Mouse (Mus musculus): Measurements from ENCODE around the gene Vmn2r96.
"Not testable (repeated sequence)": the region's sequence is repeated elsewhere in the genome, so short reads cannot be mapped to it uniquely, and the experiment has no call there.

Vmn2r96 gene

DNA sequence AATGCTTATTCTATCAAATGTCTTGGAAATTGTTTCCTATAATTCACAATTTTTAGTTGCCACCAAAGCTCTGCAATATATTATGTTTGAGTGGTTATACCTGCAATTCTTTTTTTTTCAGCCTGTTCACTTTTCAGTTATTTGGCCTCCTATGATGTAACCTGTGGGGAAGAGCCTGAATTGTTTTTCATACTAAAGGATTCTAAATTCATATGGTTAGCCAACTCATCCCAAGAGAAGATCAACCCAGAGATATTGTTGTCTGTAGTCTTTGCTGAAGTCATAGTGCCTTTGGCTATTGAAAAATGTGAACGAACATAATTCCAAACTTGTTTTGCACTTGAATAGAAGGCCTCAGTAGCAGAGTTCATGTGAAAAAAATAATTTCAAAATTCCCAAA, at the start of gene Vmn2r96:
Vmn2r96 (plus strand) TSS at position 301 of the 400 bp plus-strand sequence.
- not testable (repeated sequence) for DNase-seq (ENCODE audit: low read depth, low spot score)

DNA sequence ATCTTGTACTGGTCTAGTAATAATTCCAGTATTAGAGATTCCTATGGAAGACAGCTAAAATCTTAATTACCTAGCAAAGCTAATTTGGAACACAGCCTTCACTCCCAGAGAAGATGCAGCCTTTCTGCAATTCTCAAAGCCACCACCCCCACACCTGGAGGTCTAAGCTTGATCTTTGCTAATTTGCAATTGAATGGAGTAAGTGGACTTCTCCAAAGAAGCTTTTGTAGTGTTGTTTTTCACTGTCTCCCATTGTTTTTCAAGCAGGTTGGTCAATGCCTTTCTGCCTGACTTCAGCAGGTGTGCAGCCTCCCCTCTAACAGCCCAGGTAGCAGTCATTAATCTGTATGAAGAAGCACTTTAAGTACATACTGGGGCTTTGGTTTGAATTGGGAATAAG, 49.6 kb upstream of the Vmn2r96 start:
- peak; percentile 76 for DNase-seq (ENCODE audit: low read depth, low spot score)

DNA sequence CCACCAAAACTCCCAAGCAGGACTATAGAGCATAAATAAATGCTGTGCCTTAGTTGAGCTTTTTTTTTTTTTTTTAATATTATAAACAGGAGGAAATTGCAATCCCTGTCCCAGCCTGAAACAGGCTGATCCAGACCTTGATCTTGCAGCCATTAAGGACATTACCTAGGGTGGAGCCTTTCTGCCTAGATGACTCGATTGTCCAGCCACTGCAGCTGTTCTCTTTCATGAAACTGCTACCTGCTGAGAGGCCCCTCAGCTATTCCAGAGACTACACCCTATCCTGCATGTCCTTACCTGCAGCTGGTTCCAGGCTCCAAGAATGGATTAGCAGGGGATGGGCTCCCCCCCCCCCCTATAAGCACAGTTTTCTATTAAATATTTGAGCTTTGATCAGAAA, 49.0 kb upstream of the Vmn2r96 start:
- DNase-seq (ENCODE audit: low read depth, low spot score): peak; percentile 63

DNA sequence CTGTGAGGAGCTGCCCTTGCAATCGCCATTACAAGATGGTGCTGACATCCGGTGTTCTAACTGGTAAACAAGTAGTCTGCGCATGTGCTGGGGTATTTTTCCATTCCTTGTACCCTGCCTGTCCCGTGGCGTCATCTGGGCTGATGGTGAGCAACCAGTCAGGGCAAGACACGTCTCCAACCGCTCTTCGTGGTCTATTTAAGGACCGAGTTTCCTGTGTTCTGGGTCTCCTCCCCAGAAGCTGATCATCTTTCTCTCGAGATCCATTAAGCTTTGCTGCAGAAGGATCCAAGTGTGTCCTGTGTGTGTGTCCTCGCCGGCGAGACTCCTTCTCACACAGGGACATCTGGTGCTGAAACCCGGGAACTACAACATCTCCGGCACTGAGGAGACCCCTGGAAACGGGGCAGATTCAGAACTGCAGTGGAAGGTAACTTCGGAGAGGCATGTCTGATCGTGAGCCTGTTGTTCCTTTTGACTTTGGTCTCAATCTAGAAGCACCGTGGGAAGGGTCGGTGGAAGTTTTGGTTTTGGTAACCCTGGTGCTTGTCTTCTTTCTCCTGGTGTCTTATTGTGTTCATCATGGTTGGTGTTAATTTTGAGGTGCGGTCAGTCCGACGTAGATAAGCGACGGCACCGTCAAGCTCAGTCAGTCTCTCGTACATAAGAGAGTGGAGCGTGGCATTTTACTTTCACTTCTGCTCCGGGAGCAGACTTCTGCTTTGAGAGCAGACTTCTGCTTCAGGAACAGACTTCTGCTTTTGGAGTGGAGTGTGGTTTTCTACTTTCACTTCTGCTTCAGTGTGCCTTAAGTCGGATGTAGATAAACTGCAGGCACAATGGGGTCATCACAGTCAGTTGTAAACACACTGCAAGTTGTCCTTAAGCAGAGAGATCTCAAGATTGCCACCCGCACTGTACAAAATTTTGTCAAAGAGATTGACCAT, 14.5 kb upstream of the Vmn2r96 start:
- DNase-seq (ENCODE audit: low read depth, low spot score): not testable (repeated sequence)

DNA sequence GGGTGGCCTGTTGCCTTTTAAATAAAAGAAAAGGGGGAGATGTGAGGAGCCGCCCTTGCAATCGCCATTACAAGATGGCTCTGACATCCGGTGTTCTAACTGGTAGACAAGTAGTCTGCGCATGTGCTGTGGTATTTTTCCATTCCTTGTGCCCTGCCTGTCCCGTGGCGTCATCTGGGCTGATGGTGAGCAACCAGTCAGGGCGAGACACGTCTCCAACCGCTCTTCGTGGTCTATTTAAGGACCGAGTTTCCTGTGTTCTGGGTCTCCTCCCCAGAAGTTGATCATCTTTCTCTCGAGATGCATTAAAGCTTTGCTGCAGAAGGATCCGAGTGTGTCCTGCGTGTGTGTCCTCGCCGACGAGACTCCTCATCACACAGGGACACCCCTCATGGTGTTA, 6.8 kb upstream of the Vmn2r96 start:
- not testable (repeated sequence) for DNase-seq (ENCODE audit: low read depth, low spot score)

DNA sequence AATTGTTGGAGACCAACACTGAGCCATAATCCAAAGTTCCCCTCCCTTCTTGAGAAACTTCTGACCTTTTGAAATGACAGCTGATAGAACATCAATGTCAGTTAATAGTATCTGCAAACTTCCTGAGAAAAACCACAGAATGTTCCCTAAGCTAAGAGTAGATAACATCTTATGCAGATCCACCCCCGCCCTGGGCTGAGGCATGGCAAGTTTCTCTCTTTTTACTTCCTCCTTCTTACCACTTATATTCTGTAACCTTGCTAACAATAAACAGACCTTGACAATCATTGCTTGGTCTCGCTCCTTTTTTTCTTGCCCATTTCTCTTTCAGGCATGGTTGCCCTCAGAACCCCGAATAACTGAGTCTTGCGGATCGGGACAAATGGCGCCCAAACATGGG, 42.2 kb downstream of the Vmn2r96 start:
- not testable (repeated sequence) for DNase-seq (ENCODE audit: low read depth, low spot score)

DNA sequence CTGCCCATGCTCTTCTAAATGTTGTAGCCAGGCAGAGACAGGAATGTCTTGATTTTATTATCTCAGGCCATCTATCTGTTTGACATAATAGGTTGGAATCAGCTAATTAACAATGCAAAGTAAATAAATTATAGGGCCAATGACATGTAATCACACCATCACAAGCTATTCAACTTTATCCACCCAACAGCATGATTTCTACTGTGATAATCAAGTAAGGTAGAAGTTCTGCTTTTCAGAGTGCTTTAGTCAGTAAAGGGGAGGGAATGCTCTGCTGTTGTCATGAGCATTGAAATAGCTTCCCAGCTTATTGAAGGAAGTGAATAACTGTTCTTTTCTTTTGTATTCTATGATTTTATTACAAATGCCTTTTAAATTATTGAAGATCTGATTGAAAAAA, 53.6 kb downstream of the Vmn2r96 start:
- DNase-seq (ENCODE audit: low read depth, low spot score): no peak

Data from ZHBTc4 (cell line).